Mouse (Mus musculus) brain, embryonic 14.5 days (tissue): ENCODE measurements around the gene 2610301B20Rik.

Experiments used
- CTCF ChIP-seq: fragments of 200-500 bp; IDR thresholded peaks from 2 replicates; pipeline ENCODE4 v1.5.1; 2012; ENCODE audit warnings: inconsistent platforms, mild to moderate bottlenecking, moderate library complexity, borderline replicate concordance; ENCODE audit not compliant: insufficient read depth, insufficient read length; ENCODE audit errors: extremely low read depth
- POLR2A ChIP-seq: fragments of 200-500 bp; IDR thresholded peaks from 2 replicates; pipeline ENCODE4 v1.6.1; 2012; ENCODE audit warnings: mild to moderate bottlenecking, inconsistent platforms, borderline replicate concordance; ENCODE audit not compliant: poor library complexity, insufficient read depth, insufficient read length, severe bottlenecking; ENCODE audit errors: extremely low read depth

DNA sequence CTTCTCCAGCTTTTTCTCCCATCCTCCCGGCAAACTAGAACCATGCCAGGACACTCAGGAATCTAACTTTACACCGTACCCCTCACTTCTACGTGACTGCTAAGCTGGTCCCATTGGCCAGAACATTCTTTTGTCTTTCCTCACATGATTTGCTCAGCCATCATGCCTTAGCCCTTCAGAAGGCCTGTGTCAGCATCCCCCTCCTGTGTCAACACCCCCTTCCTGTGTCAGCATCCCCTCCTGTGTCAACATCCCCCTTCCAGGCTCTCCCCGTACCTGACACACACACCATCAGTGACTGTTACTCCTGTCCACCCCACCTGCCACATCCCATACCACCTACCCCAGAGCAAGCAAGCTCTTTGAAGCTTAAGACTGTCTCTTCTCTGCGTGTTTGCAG lies 58.5 kb downstream of the 2610301B20Rik start:
- no peak for TF ChIP-seq CTCF
- TF ChIP-seq POLR2A: no peak
